Mouse (Mus musculus) kidney, adult 11 months (tissue): ENCODE measurements around the gene Prss35.

Source experiments
- DNase-seq: peaks from one replicate; pipeline ENCODE4 v3.0.0; 2022

The Prss35 gene

DNA sequence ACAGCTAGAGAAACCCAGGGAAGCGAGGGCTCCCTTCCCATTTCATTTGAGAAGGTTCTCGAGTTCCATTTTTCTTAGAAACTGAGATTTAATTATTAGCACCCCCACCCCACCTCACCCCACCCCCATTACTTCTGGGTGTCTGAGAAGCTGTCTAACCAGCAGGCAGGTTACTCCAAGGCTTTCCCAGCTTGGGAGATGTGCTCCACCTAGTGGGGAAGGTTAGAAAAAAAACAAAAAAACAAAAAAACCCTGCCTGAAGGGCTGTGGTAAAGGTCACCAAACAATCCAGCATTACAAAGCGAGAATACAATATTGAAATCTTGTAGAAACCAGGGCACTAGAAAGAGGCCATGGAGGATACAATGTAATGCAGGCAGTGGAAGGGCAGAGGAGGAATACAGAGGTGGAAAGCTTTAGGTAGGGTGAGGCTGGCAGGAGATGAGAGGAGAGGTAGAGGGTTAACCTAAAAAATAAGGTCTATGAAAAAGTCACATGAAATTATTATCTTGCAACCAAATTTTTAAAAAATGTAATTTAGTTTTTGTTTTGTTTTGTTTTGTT is 57.2 kb downstream of the Prss35 start:
- no peak for DNase-seq
